Mouse (Mus musculus) spleen, adult 2 months (tissue): ENCODE data around the gene Nop2.

Experiments used
- CTCF ChIP-seq: fragments of 200-500 bp; IDR thresholded peaks from 2 replicates; pipeline ENCODE4 v1.5.1; 2011; ENCODE audit warnings: mild to moderate bottlenecking, inconsistent platforms; ENCODE audit not compliant: insufficient read depth, insufficient read length, insufficient replicate concordance; ENCODE audit errors: extremely low read depth
- POLR2A ChIP-seq: fragments of 200-500 bp; IDR thresholded peaks from 2 replicates; pipeline ENCODE4 v1.6.1; 2011; ENCODE audit warnings: low read depth, low read length, inconsistent platforms

GRCm38 (mm10) chr6:125166051-125166751, 34.5 kb downstream of the Nop2 start, which contains the start of gene Gapdh:
- TF ChIP-seq CTCF = no peak
- TF ChIP-seq POLR2A = no peak
